Mouse (Mus musculus): Measurements from ENCODE around the gene Dusp15. TPM values are rescaled to one million over a fixed set of nuclear protein-coding genes. Genes with fewer than 3 reads are reported as not detected.

Dusp15 gene
- total RNA-seq, 2 experiments from 2014 or later = 0.15 to 0.65 TPM

- intact Hi-C loops (cut with DNase I) = no loop called here
- peak in 1 of 2 experiments; percentile 49 for DNase-seq
Observed at GRCm38 (mm10) chr2:152931456-152932160, 19.9 kb downstream of the Dusp15 start.

- intact Hi-C loops (cut with DNase I) = no loop called here
- DNase-seq = peak; percentile 81 to 83
Observed at GRCm38 (mm10) chr2:152930276-152930675, 21.2 kb downstream of the Dusp15 start.

- intact Hi-C loops (cut with DNase I) = no loop called here
- peak in 1 of 2 experiments; percentile 20 for DNase-seq
Observed at GRCm38 (mm10) chr2:152928988-152929370, 22.5 kb downstream of the Dusp15 start.

- intact Hi-C loops (cut with DNase I) = no loop called here
- peak in 1 of 2 experiments; percentile 58 for DNase-seq
Observed at GRCm38 (mm10) chr2:152928219-152928987, 23.1 kb downstream of the Dusp15 start.

GRCm38 (mm10) chr2:152927371-152927770 is 24.1 kb downstream of the Dusp15 start:
- DNase-seq = no peak
- intact Hi-C loops (cut with DNase I) = no loop called here

GRCm38 (mm10) chr2:152926896-152927295 is 24.6 kb downstream of the Dusp15 start:
- intact Hi-C loops (cut with DNase I) = no loop called here
- no peak for DNase-seq

- DNase-seq = peak; percentile 90 to 91
- intact Hi-C loops (cut with DNase I) = no loop called here
Observed at GRCm38 (mm10) chr2:152925189-152925872, 26.2 kb downstream of the Dusp15 start.

GRCm38 (mm10) chr2:152924543-152924942 is 27.0 kb downstream of the Dusp15 start:
- DNase-seq = no peak
- intact Hi-C loops (cut with DNase I) = no loop called here

GRCm38 (mm10) chr2:152924128-152924527 is 27.4 kb downstream of the Dusp15 start:
- DNase-seq = no peak
- intact Hi-C loops (cut with DNase I) = no loop called here

GRCm38 (mm10) chr2:152923621-152924020 is 27.9 kb downstream of the Dusp15 start:
- intact Hi-C loops (cut with DNase I) = no loop called here
- DNase-seq = no peak

GRCm38 (mm10) chr2:152922376-152922775 is 29.1 kb downstream of the Dusp15 start:
- peak in 1 of 2 experiments; percentile 35 for DNase-seq

GRCm38 (mm10) chr2:152917671-152918070 is 33.8 kb downstream of the Dusp15 start:
- intact Hi-C loops (cut with DNase I) = no loop called here
- no peak for DNase-seq

More at GRCm38 (mm10) chr2:152922376-152922775, 29.1 kb downstream of the Dusp15 start:
- intact Hi-C loops (cut with DNase I) = no loop called here

GRCm38 (mm10) chr2:152916111-152916510 is 35.4 kb downstream of the Dusp15 start:
- DNase-seq = no peak
- intact Hi-C loops (cut with DNase I) = no loop called here

- DNase-seq = no peak
- intact Hi-C loops (cut with DNase I) = loop anchor here (1.0 kb wide), 1 partner anchor 227 kb away; no protein-coding TSS in a partner anchor
Observed at GRCm38 (mm10) chr2:152915453-152915852, 36.0 kb downstream of the Dusp15 start.

- intact Hi-C loops (cut with DNase I) = loop anchor here (1.0 kb wide), 3 partner anchors 19 to 228 kb away; partner anchors contain the start of genes Foxs1 and Pdrg1
- peak; percentile 93 to 95 for DNase-seq
Observed at GRCm38 (mm10) chr2:152914310-152915120, 37.0 kb downstream of the Dusp15 start.

- intact Hi-C loops (cut with DNase I) = no loop called here
Observed at GRCm38 (mm10) chr2:152913471-152913870, 38.0 kb downstream of the Dusp15 start.

GRCm38 (mm10) chr2:152911432-152911831 is 40.1 kb downstream of the Dusp15 start:
- no peak for DNase-seq
- intact Hi-C loops (cut with DNase I) = no loop called here

More at GRCm38 (mm10) chr2:152913471-152913870, 38.0 kb downstream of the Dusp15 start:
- no peak for DNase-seq

- intact Hi-C loops (cut with DNase I) = no loop called here
- DNase-seq = no peak
Observed at GRCm38 (mm10) chr2:152911031-152911430, 40.5 kb downstream of the Dusp15 start, which contains the start of gene Mylk2. Gene Mylk2, plus strand, starts transcription at chr2:152911352.

GRCm38 (mm10) chr2:152909848-152910247 is 41.6 kb downstream of the Dusp15 start:
- DNase-seq = no peak
- intact Hi-C loops (cut with DNase I) = no loop called here

Data from heart, postnatal 10 days (tissue).